Mouse (Mus musculus) urinary bladder, adult 2 months (tissue): ENCODE measurements around the gene Scgb1b30. TPM values are rescaled to one million over a fixed set of nuclear protein-coding genes. Genes with fewer than 3 reads are reported as not detected.

ENCODE experiments used
- polyA plus RNA-seq: library from polyadenylated mRNA; depleted of rRNA; stranded (reverse); fragments of >200 nt; gene quantifications from 2 replicates; pipeline ENCODE4 v1.2.3, GENCODE M21; 2012; rRNA removed

The Scgb1b30 gene
- polyA plus RNA-seq, 1 experiment: not detected

Other genes with a start within 250 kb of the Scgb1b30 start
- gene Scgb2b26, start 150.4 kb upstream of the Scgb1b30 start, polyA plus RNA-seq: not detected in 2 replicates
- gene Scgb2b27, start 81.5 kb upstream of the Scgb1b30 start, polyA plus RNA-seq: not detected in 2 replicates
- not detected in 2 replicates for gene Scgb1b27, start 73.9 kb upstream of the Scgb1b30 start, polyA plus RNA-seq
- 23.0 and 23.3 TPM in 2 replicates for gene Wtip, start 37.8 kb downstream of the Scgb1b30 start, polyA plus RNA-seq
- 76.1 and 90.3 TPM in 2 replicates for gene Uba2, start 74.2 kb downstream of the Scgb1b30 start, polyA plus RNA-seq
- gene Pdcd2l, start 101.2 kb downstream of the Scgb1b30 start, polyA plus RNA-seq: 34.9 and 44.6 TPM in 2 replicates
- 242 and 345 TPM in 2 replicates for gene Gpi1, start 134.9 kb downstream of the Scgb1b30 start, polyA plus RNA-seq
- gene Gm6096, start 155.6 kb downstream of the Scgb1b30 start, polyA plus RNA-seq: not detected in 2 replicates
- gene 4931406P16Rik, start 218.1 kb downstream of the Scgb1b30 start, polyA plus RNA-seq: 31.1 and 31.4 TPM in 2 replicates